Mouse (Mus musculus): ENCODE measurements around the gene Prune1. TPM values are rescaled to one million over a fixed set of nuclear protein-coding genes. Genes with fewer than 3 reads are reported as not detected.

Prune1 gene
- polyA plus RNA-seq, 1 experiment from 2014 or later, result 84.3 TPM

DNA sequence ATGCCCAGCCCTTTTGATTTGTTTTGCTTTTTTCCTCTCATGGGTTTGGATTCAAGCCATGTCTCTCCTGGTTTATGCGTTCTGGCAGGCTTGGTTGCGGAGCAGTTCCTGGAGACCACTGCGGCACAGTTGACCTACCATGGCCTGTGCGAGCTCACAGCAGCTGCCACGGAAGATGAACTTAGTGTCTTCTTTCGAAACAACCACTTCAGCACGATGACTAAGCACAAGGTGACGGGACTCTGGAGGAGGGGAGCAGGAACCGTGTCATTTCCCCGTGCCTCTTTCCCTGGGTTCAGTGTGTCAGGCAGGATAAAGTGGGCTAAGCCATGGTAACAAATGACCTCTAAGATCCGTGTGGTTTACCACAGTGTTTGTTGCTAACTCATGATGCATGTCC lies 11.7 kb upstream of the Prune1 start:
- ATAC-seq, result no peak
- peaks cover 11% of the 10 kb centered on the region for H3K36me3 ChIP-seq (ENCODE audit: control insufficient read depth, insufficient read depth, low read length)
- 88% methylated on average over 11 of the region's 11 CpGs for WGBS

GRCm38 (mm10) chr3:95292899-95293298 lies 11.0 kb upstream of the Prune1 start:
- no peak for ATAC-seq
- H3K27me3 ChIP-seq (ENCODE audit: control insufficient read depth, insufficient read depth, low read depth, low read length), result no peaks in the 10 kb centered on the region
- no peak overlapping the region for H3K4me3 ChIP-seq (ENCODE audit: low read depth, low read length)
- no peaks in the 10 kb centered on the region for H3K9me3 ChIP-seq (replicated peaks; ENCODE audit: control insufficient read depth, low read length, poor library complexity, severe bottlenecking)
- H3K9ac ChIP-seq (ENCODE audit: low read depth, low read length), result no peak overlapping the region
- H3K4me2 ChIP-seq (ENCODE audit: low read length), result no peak overlapping the region
- H3K4me1 ChIP-seq (ENCODE audit: control insufficient read depth, insufficient read depth, low read length), result no peaks in the 10 kb centered on the region
- H3K27ac ChIP-seq (ENCODE audit: low read length), result no peak overlapping the region
- WGBS, result 77% methylated on average over 2 of the region's 2 CpGs
- H3K36me3 ChIP-seq (ENCODE audit: control insufficient read depth, insufficient read depth, low read length), result peaks cover 13% of the 10 kb centered on the region

More for the DNA sequence above, 11.7 kb upstream of the Prune1 start:
- Histone ChIP-seq H3K27ac (ENCODE audit: low read length) (no peak overlapping the region), H3K4me3 (ENCODE audit: low read depth, low read length) (no peak overlapping the region), H3K9ac (ENCODE audit: low read depth, low read length) (no peak overlapping the region), H3K4me1 (ENCODE audit: control insufficient read depth, insufficient read depth, low read length) (no peaks in the 10 kb centered on the region), H3K4me2 (ENCODE audit: low read length) (no peak overlapping the region), H3K9me3 (replicated peaks; ENCODE audit: control insufficient read depth, low read length, poor library complexity, severe bottlenecking) (no peaks in the 10 kb centered on the region), H3K27me3 (ENCODE audit: control insufficient read depth, insufficient read depth, low read depth, low read length) (no peaks in the 10 kb centered on the region)

DNA sequence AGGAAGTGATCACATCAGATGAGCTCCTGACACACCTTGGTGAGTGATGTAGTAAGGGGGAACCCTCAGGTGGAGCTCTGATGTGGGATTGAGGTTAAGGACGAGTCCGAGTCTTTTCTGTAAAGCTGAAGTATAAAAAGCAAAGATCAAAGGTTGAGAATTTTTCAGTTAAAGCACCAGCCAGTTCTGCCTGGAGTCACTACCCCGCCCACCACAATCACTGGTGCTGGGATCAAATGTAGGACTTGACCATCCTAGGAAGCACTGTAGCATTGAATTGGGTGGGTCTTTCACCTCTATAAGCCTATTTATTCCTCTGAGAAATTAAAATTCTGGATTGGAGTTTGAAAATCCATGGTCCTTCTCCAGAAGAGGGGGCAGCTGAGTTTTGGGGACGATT lies 9.2 kb upstream of the Prune1 start:
- H3K4me2 ChIP-seq (ENCODE audit: low read length), result no peak overlapping the region
- H3K27ac ChIP-seq (ENCODE audit: low read length), result no peak overlapping the region
- no peak for ATAC-seq
- WGBS, result 90% methylated on average over 4 of the region's 4 CpGs
- peaks cover 13% of the 10 kb centered on the region for H3K36me3 ChIP-seq (ENCODE audit: control insufficient read depth, insufficient read depth, low read length)
- no peak overlapping the region for H3K9ac ChIP-seq (ENCODE audit: low read depth, low read length)
- H3K27me3 ChIP-seq (ENCODE audit: control insufficient read depth, insufficient read depth, low read depth, low read length), result no peaks in the 10 kb centered on the region
- no peak overlapping the region for H3K4me3 ChIP-seq (ENCODE audit: low read depth, low read length)
- H3K4me1 ChIP-seq (ENCODE audit: control insufficient read depth, insufficient read depth, low read length), result no peaks in the 10 kb centered on the region
- no peaks in the 10 kb centered on the region for H3K9me3 ChIP-seq (replicated peaks; ENCODE audit: control insufficient read depth, low read length, poor library complexity, severe bottlenecking)

GRCm38 (mm10) chr3:95290156-95290555 lies 8.3 kb upstream of the Prune1 start:
- ATAC-seq, result no peak
- Histone ChIP-seq H3K27me3 (ENCODE audit: control insufficient read depth, insufficient read depth, low read depth, low read length) (no peaks in the 10 kb centered on the region), H3K36me3 (ENCODE audit: control insufficient read depth, insufficient read depth, low read length) (peaks cover 13% of the 10 kb centered on the region), H3K4me3 (ENCODE audit: low read depth, low read length) (no peak overlapping the region), H3K9me3 (replicated peaks; ENCODE audit: control insufficient read depth, low read length, poor library complexity, severe bottlenecking) (no peaks in the 10 kb centered on the region), H3K4me1 (ENCODE audit: control insufficient read depth, insufficient read depth, low read length) (no peaks in the 10 kb centered on the region; the same call in 1 of the 2 replicates), H3K9ac (ENCODE audit: low read depth, low read length) (no peak overlapping the region), H3K4me2 (ENCODE audit: low read length) (no peak overlapping the region), H3K27ac (ENCODE audit: low read length) (no peak overlapping the region)
- 88% methylated on average over 6 of the region's 6 CpGs for WGBS

DNA sequence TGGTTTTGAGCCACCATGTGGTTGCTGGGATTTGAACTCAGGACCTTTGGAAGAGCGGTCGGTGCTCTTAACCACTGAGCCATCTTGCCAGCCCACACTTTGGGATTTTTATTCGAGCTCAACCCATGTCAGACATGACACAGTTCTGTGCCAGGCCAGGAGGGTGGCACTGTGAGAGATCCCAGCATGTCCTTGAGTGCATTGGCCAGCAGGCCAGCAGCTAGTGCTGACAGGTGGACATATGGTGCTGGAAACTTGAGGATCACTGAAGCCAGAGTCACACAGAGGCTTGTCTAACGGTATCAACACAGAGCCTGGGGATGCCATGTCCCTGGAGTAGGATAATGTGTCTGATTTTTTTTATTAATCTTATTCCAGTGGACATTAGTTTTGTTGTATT lies 7.5 kb upstream of the Prune1 start:
- Histone ChIP-seq H3K4me3 (ENCODE audit: low read depth, low read length) (no peak overlapping the region), H3K9me3 (replicated peaks; ENCODE audit: control insufficient read depth, low read length, poor library complexity, severe bottlenecking) (no peaks in the 10 kb centered on the region), H3K9ac (ENCODE audit: low read depth, low read length) (no peak overlapping the region), H3K27ac (ENCODE audit: low read length) (no peak overlapping the region), H3K4me2 (ENCODE audit: low read length) (no peak overlapping the region), H3K4me1 (ENCODE audit: control insufficient read depth, insufficient read depth, low read length) (peaks cover 6% of the 10 kb centered on the region), H3K36me3 (ENCODE audit: control insufficient read depth, insufficient read depth, low read length) (peaks cover 13% of the 10 kb centered on the region), H3K27me3 (ENCODE audit: control insufficient read depth, insufficient read depth, low read depth, low read length) (no peaks in the 10 kb centered on the region)
- no peak for ATAC-seq
- WGBS, result 92% methylated on average over 4 of the region's 4 CpGs

DNA sequence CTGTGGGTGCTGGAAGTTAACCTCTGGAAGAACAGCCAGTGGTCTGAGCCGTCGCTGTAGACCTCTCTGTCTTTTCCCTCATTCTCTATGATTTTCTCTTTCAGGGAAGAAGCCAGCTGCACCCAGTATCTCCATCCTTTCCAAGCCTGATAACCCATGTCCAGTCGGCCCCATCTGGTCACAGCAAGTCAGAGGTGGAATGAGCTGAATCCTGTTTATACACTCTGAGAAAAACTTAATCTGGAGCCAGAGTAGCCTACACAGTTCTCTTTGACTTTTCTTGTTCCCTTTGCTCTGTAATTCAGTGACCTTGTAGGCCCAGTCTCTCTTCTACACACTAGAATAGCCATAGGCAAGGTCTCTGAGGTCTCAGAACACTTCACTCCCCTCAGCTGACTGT lies 5.7 kb upstream of the Prune1 start:
- 91% methylated on average over 3 of the region's 3 CpGs for WGBS
- no peak overlapping the region for H3K4me3 ChIP-seq (ENCODE audit: low read depth, low read length)
- no peaks in the 10 kb centered on the region for H3K27me3 ChIP-seq (ENCODE audit: control insufficient read depth, insufficient read depth, low read depth, low read length)
- H3K4me1 ChIP-seq (ENCODE audit: control insufficient read depth, insufficient read depth, low read length), result peaks cover 15% of the 10 kb centered on the region
- H3K4me2 ChIP-seq (ENCODE audit: low read length), result no peak overlapping the region
- no peaks in the 10 kb centered on the region for H3K9me3 ChIP-seq (replicated peaks; ENCODE audit: control insufficient read depth, low read length, poor library complexity, severe bottlenecking)
- ATAC-seq, result no peak
- peaks cover 8% of the 10 kb centered on the region for H3K36me3 ChIP-seq (ENCODE audit: control insufficient read depth, insufficient read depth, low read length)
- no peak overlapping the region for H3K9ac ChIP-seq (ENCODE audit: low read depth, low read length)
- H3K27ac ChIP-seq (ENCODE audit: low read length), result no peak overlapping the region

GRCm38 (mm10) chr3:95286510-95286909 lies 4.6 kb upstream of the Prune1 start:
- peaks cover 17% of the 10 kb centered on the region for H3K4me1 ChIP-seq (ENCODE audit: control insufficient read depth, insufficient read depth, low read length)
- no peak overlapping the region for H3K27ac ChIP-seq (ENCODE audit: low read length)
- ATAC-seq, result no peak
- no peaks in the 10 kb centered on the region for H3K27me3 ChIP-seq (ENCODE audit: control insufficient read depth, insufficient read depth, low read depth, low read length)
- no peak overlapping the region for H3K4me2 ChIP-seq (ENCODE audit: low read length)
- H3K9ac ChIP-seq (ENCODE audit: low read depth, low read length), result no peak overlapping the region
- peaks cover 2% of the 10 kb centered on the region for H3K36me3 ChIP-seq (ENCODE audit: control insufficient read depth, insufficient read depth, low read length)
- H3K4me3 ChIP-seq (ENCODE audit: low read depth, low read length), result no peak overlapping the region
- no peaks in the 10 kb centered on the region for H3K9me3 ChIP-seq (replicated peaks; ENCODE audit: control insufficient read depth, low read length, poor library complexity, severe bottlenecking)
- WGBS, result 95% methylated on average over 7 of the region's 7 CpGs

DNA sequence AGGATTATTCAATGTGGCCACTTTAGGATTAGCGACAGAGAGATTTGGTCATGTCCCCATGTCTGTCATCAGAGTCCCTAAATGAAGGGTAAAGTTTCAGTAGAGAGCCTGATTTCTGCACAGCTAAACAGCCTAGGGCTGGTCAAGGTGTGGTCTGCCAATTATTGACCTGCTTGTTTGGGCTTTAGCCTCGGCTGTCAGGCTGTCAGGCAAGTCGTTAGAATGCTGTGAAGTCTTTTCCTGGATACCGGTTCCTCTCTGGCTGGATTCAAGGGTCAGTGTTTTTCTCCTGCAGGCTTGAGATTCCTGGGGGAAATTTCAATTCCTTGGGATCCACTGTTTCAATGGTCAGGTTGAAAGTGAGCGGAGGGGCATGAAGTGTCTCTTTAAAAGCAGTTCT lies 4.1 kb upstream of the Prune1 start:
- WGBS, result 70% methylated on average over 5 of the region's 5 CpGs
- H3K4me1 ChIP-seq (ENCODE audit: control insufficient read depth, insufficient read depth, low read length), result peaks cover 17% of the 10 kb centered on the region
- no peaks in the 10 kb centered on the region for H3K9me3 ChIP-seq (replicated peaks; ENCODE audit: control insufficient read depth, low read length, poor library complexity, severe bottlenecking)
- H3K4me3 ChIP-seq (ENCODE audit: low read depth, low read length), result no peak overlapping the region
- peaks cover 2% of the 10 kb centered on the region for H3K36me3 ChIP-seq (ENCODE audit: control insufficient read depth, insufficient read depth, low read length)
- H3K27me3 ChIP-seq (ENCODE audit: control insufficient read depth, insufficient read depth, low read depth, low read length), result no peaks in the 10 kb centered on the region
- H3K27ac ChIP-seq (ENCODE audit: low read length), result no peak overlapping the region
- ATAC-seq, result no peak
- no peak overlapping the region for H3K4me2 ChIP-seq (ENCODE audit: low read length)
- H3K9ac ChIP-seq (ENCODE audit: low read depth, low read length), result no peak overlapping the region

- H3K27ac ChIP-seq (ENCODE audit: low read length), result no peak overlapping the region
- H3K4me3 ChIP-seq (ENCODE audit: low read depth, low read length), result no peak overlapping the region
- 92% methylated on average over 5 of the region's 5 CpGs for WGBS
- H3K4me1 ChIP-seq (ENCODE audit: control insufficient read depth, insufficient read depth, low read length), result peaks cover 22% of the 10 kb centered on the region
- H3K27me3 ChIP-seq (ENCODE audit: control insufficient read depth, insufficient read depth, low read depth, low read length), result no peaks in the 10 kb centered on the region
- H3K36me3 ChIP-seq (ENCODE audit: control insufficient read depth, insufficient read depth, low read length), result peaks cover 2% of the 10 kb centered on the region
- ATAC-seq, result no peak
- no peaks in the 10 kb centered on the region for H3K9me3 ChIP-seq (replicated peaks; ENCODE audit: control insufficient read depth, low read length, poor library complexity, severe bottlenecking)
- H3K9ac ChIP-seq (ENCODE audit: low read depth, low read length), result no peak overlapping the region
- H3K4me2 ChIP-seq (ENCODE audit: low read length), result no peak overlapping the region
These were observed 3.5 kb upstream of the Prune1 start for GRCm38 (mm10) chr3:95285390-95285789.

All from midbrain, embryonic 16.5 days (tissue).